Mouse (Mus musculus): ENCODE results near the gene Maip1.

DNA sequence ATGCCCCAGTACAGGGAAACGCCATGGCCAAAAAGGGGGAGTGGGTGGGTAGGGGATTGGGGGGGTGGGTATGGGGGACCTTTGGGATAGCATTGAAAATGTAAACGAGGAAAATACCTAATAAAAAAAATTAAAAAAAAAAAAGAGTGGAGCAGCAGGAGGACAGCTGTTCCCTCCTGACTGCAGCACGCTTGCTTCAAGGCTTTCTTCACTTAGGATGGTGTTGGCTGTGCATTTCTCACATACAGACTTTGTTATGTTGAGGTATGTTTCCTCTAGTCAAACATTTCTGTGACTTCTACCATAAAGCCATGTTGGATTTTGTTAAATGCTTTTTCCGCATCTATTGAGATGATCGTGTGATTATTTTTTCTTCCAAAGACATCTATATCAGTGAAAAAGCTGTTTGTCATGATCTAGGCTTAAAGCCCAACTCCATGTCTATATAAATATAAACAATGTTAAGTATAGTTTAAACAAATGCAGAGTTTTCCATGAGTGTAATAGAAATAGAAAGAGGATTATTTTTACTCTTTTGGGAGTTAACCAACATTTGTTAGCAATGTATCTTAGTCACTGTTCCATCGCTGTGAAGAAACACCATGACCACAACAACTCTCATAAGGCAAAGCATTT lies 54.3 kb downstream of the Maip1 start:
- no peak for TF ChIP-seq POLR2A (IDR thresholded peaks at IDR 0.05; ENCODE audit: control insufficient read depth, low read depth, low read length)
- TF ChIP-seq CTCF (IDR thresholded peaks at IDR 0.05; ENCODE audit: control insufficient read depth, insufficient read depth, insufficient replicate concordance, low read depth, low read length), result no peak

Data from testis, adult 2 months (tissue).